Mouse (Mus musculus) neural tube, embryonic 11.5 days (tissue): ENCODE measurements around the gene Cdc34. TPM values are rescaled to one million over a fixed set of nuclear protein-coding genes. Genes with fewer than 3 reads are reported as not detected.

Experiments used
- ATAC-seq: fragments of 200-750 bp; cut with Nextera tagmentation; 2 replicates; pipeline ENCODE4 v1.8.0; 2017; ENCODE audit warnings: moderate number of reproducible peaks, mild to moderate bottlenecking, moderate TSS enrichment, moderate library complexity; ENCODE audit not compliant: insufficient read depth, low FRiP score, low TSS enrichment
- DNase-seq: peaks from one replicate; pipeline ENCODE4 v3.0.0-alpha.2; 2015; ENCODE audit warnings: low spot score
- H3K27ac ChIP-seq: fragments of 300-500 bp; sonication (generic); 2 replicates; pipeline ENCODE4 v1.5.1; 2014; ENCODE audit warnings: low read depth, mild to moderate bottlenecking, low read length
- H3K27me3 ChIP-seq: fragments of 300-500 bp; sonication (generic); 2 replicates; pipeline ENCODE4 v1.6.1; 2014; ENCODE audit warnings: mild to moderate bottlenecking, low read length, mixed read lengths; ENCODE audit not compliant: control insufficient read depth, insufficient read depth
- H3K36me3 ChIP-seq: fragments of 300-500 bp; sonication (generic); 2 replicates; pipeline ENCODE4 v1.6.1; 2014; ENCODE audit warnings: mild to moderate bottlenecking, low read length, moderate library complexity, mixed read lengths; ENCODE audit not compliant: control insufficient read depth, insufficient read depth
- H3K4me1 ChIP-seq: fragments of 300-500 bp; sonication (generic); 2 replicates; pipeline ENCODE4 v1.6.1; 2014; ENCODE audit warnings: low read length, mixed read lengths; ENCODE audit not compliant: control insufficient read depth, insufficient read depth
- H3K4me2 ChIP-seq: fragments of 300-500 bp; sonication (generic); 2 replicates; pipeline ENCODE4 v1.6.1; 2014; ENCODE audit warnings: low read depth, mild to moderate bottlenecking, moderate library complexity
- H3K4me3 ChIP-seq: fragments of 300-500 bp; sonication (generic); 2 replicates; pipeline ENCODE4 v1.5.1; 2014; ENCODE audit warnings: low read depth, low read length
- H3K9ac ChIP-seq: fragments of 300-500 bp; sonication (generic); 2 replicates; pipeline ENCODE4 v1.6.1; 2014; ENCODE audit warnings: mild to moderate bottlenecking, low read length
- H3K9me3 ChIP-seq: fragments of 300-500 bp; sonication (generic); 2 replicates; pipeline ENCODE4 v1.6.1; 2016; ENCODE audit warnings: low read length; ENCODE audit not compliant: control insufficient read depth
- WGBS: fragments of 180-500 bp; shearing (Covaris S2); extraction: QIAGEN DNeasy Blood & Tissue Kit; methylation state at CpG from one replicate; pipeline ENCODE4 v1.1.7; 2014; 5-methylcytosine and 5-hydroxymethylcytosine counted together
- polyA plus RNA-seq: library from polyadenylated mRNA; unstranded; fragments of >200 nt; fragmentation: Nextera tagmentation; extraction: Ambion mirVana; gene quantifications from 2 replicates; pipeline ENCODE4 v1.2.1, GENCODE M21; 2014

Cdc34 gene
- polyA plus RNA-seq, 1 experiment from 2014 or later: 168 TPM

DNA sequence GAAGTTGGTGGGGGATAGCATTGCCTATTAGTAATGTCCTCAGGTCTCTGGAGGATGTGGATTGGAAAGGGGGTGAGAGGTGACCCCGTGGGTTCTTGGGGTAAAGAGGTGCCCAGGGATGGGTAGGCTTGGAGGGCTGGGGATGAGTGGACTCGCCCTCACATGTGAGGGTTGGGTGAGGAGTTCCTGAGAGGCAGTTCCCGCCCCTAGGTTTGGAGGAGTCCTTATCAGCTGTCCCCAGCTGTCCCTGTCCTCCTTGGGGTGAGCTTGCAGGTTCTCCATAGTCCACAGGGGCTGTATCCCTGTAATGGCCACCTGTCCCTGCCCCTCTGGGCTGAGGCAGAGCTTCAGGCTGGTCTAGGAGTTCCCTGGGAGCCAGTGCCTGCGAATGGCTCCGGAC lies 24.0 kb downstream of the Cdc34 start:
- ATAC-seq: no peak
- no peak for DNase-seq
- Histone ChIP-seq H3K4me1 (peaks cover 15% of the 10 kb centered on the region), H3K27me3 (no peaks in the 10 kb centered on the region), H3K4me3 (0 out of 2 replicates have a peak overlapping the region, but pooled peaks have one; percentile 11), H3K36me3 (peaks cover 14% of the 10 kb centered on the region), H3K9me3 (no peaks in the 10 kb centered on the region), H3K9ac (no peak overlapping the region), H3K4me2 (peak overlapping the region; percentile 94), H3K27ac (no peak overlapping the region)
- 73% methylated on average over 5 of the region's 5 CpGs for WGBS

GRCm38 (mm10) chr10:79706406-79707094 lies 24.6 kb downstream of the Cdc34 start:
- no peak for ATAC-seq
- Histone ChIP-seq H3K4me1 (peaks cover 15% of the 10 kb centered on the region), H3K27me3 (no peaks in the 10 kb centered on the region), H3K9me3 (no peaks in the 10 kb centered on the region), H3K4me2 (0 out of 2 replicates have a peak overlapping the region, but pooled peaks have one; percentile 94), H3K27ac (no peak overlapping the region), H3K36me3 (peaks cover 14% of the 10 kb centered on the region), H3K4me3 (0 out of 2 replicates have a peak overlapping the region, but pooled peaks have one; percentile 11), H3K9ac (no peak overlapping the region)
- WGBS: 85% methylated on average over 5 of the region's 5 CpGs
- no peak for DNase-seq

DNA sequence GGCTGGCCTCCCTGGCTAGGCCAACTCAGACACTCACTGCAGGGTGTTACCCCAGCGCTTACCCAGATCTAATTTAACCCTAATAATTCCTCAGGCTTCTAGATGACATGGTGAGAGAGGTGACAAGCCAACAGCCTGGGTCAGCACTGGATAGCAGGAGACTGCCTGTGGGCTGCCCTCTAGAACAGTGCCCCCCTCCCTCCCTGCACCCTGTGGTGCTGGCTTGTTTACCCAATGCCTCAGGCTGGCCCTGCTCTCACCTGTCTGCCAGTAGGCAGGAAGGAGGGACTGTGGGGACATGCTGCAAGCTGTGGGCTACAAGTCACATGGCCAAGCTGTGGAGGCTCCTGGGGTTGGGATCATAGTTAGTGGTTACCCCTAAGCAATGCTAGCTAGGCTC lies 25.2 kb downstream of the Cdc34 start:
- peaks cover 15% of the 10 kb centered on the region for H3K4me1 ChIP-seq
- no peak overlapping the region for H3K9ac ChIP-seq
- no peaks in the 10 kb centered on the region for H3K9me3 ChIP-seq
- no peak overlapping the region for H3K4me3 ChIP-seq
- no peaks in the 10 kb centered on the region for H3K27me3 ChIP-seq
- peaks cover 14% of the 10 kb centered on the region for H3K36me3 ChIP-seq
- H3K27ac ChIP-seq: no peak overlapping the region
- ATAC-seq (no peak), DNase-seq (no peak)
- 66% methylated on average over 1 of the region's 1 CpGs for WGBS
- H3K4me2 ChIP-seq: no peak overlapping the region

DNA sequence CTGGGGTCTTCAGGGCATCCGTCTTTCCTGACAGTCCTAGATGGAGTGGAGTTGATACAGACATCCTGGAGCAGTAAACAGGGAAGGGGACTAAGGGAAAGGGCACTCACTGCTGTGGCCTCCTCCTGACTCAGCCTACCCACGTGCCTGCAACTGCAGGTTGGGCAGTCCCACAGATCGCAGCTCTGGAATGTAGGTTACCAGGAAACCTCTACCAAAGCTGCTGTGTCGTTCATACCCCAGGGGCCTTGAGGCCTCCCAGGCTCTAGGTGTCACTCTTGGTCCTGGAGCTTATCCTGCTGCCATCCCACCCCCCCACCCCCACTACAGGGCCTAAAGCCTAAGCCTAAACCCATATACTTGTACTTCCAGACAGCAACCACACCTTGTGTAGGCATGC lies 25.8 kb downstream of the Cdc34 start:
- H3K4me1 ChIP-seq: peaks cover 15% of the 10 kb centered on the region
- DNase-seq: no peak
- WGBS: 72% methylated on average over 4 of the region's 4 CpGs
- no peak overlapping the region for H3K4me3 ChIP-seq
- no peaks in the 10 kb centered on the region for H3K9me3 ChIP-seq
- no peaks in the 10 kb centered on the region for H3K27me3 ChIP-seq
- peaks cover 14% of the 10 kb centered on the region for H3K36me3 ChIP-seq
- no peak overlapping the region for H3K4me2 ChIP-seq
- H3K9ac ChIP-seq: no peak overlapping the region
- H3K27ac ChIP-seq: no peak overlapping the region
- no peak for ATAC-seq

DNA sequence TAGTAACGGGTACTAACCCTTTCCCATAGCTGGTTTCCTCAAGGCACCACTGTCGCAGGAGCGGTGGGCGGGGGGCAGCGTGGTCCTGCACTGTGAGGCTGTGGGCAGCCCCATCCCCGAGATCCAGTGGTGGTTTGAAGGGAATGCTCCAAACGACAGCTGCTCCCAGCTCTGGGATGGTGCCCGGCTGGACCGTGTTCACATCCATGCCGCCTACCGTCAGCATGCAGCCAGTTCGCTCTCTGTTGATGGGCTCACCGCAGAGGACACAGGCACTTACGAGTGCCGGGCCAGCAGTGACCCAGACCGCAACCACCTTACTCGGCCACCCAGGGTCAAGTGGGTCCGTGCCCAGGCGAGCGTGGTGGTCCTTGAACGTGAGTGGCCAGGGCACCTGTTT lies 26.7 kb downstream of the Cdc34 start:
- peaks cover 14% of the 10 kb centered on the region for H3K36me3 ChIP-seq
- ATAC-seq: no peak

DNA sequence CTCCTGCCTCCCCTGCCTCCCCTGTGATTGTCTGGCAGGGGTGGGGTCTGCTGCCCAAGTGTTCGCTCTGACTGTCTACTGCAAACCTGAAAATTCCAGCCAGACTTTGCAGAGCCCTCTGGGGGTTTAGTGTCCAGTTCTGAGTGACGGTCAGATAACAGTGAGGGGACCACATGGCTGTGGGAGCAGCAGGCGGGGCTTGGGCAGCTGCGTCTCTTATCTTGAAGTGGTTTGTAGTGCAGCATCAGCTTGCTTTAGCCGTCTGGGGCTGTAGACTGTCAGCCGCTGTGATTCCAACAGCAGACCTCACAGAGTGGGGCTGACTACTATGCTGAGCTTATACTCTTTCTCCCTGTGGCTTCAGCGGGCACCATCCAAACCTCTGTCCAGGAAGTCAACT lies 27.3 kb downstream of the Cdc34 start:
- ATAC-seq (no peak), DNase-seq (no peak)
- Histone ChIP-seq H3K4me3 (no peak overlapping the region), H3K9me3 (no peaks in the 10 kb centered on the region), H3K27me3 (no peaks in the 10 kb centered on the region), H3K4me1 (peaks cover 15% of the 10 kb centered on the region), H3K4me2 (no peak overlapping the region), H3K27ac (no peak overlapping the region), H3K9ac (no peak overlapping the region), H3K36me3 (peaks cover 14% of the 10 kb centered on the region)
- 91% methylated on average over 7 of the region's 7 CpGs for WGBS

More for the DNA sequence above, 26.7 kb downstream of the Cdc34 start:
- no peak overlapping the region for H3K4me2 ChIP-seq
- H3K27ac ChIP-seq: no peak overlapping the region
- DNase-seq: no peak
- H3K9me3 ChIP-seq: no peaks in the 10 kb centered on the region
- H3K4me3 ChIP-seq: no peak overlapping the region
- H3K27me3 ChIP-seq: no peaks in the 10 kb centered on the region
- peaks cover 15% of the 10 kb centered on the region for H3K4me1 ChIP-seq
- WGBS: 94% methylated on average over 21 of the region's 21 CpGs
- H3K9ac ChIP-seq: no peak overlapping the region

DNA sequence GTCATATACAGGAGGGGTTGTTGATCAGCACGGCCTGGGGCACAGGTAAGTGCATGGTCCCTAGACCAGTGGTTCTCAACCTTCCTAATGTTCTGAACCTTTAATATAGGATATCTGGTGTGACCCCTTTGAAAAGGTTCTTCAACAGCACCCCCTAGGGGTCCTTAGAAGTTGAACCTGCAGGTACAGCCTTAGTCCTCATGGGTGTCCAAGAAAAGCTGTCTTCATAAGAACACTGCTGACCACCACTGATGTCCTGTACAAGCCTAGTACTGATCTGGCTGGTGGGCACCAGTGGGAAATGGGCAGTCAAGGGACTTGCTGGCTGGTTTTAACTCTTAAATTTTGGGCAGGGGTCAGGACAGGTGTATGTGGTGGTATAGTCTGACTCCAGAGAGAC lies 30.0 kb downstream of the Cdc34 start:
- 85% methylated on average over 1 of the region's 1 CpGs for WGBS
- ATAC-seq (no peak; the same call in 1 of the 2 replicates), DNase-seq (no peak)
- Histone ChIP-seq H3K4me1 (peaks cover 4% of the 10 kb centered on the region), H3K27ac (no peak overlapping the region), H3K36me3 (peaks cover 14% of the 10 kb centered on the region), H3K4me2 (no peak overlapping the region), H3K4me3 (no peak overlapping the region), H3K9ac (no peak overlapping the region), H3K9me3 (no peaks in the 10 kb centered on the region), H3K27me3 (peaks cover 24% of the 10 kb centered on the region)

GRCm38 (mm10) chr10:79712499-79713126 lies 30.6 kb downstream of the Cdc34 start:
- H3K27me3 ChIP-seq: peaks cover 30% of the 10 kb centered on the region
- no peak overlapping the region for H3K4me2 ChIP-seq
- H3K27ac ChIP-seq: no peak overlapping the region
- DNase-seq (peak; percentile 78), ATAC-seq (no peak; the same call in 1 of the 2 replicates)
- WGBS: 6% methylated on average over 4 of the region's 6 CpGs
- peaks cover 7% of the 10 kb centered on the region for H3K4me1 ChIP-seq
- H3K4me3 ChIP-seq: no peak overlapping the region
- H3K36me3 ChIP-seq: peaks cover 14% of the 10 kb centered on the region
- no peaks in the 10 kb centered on the region for H3K9me3 ChIP-seq
- no peak overlapping the region for H3K9ac ChIP-seq

DNA sequence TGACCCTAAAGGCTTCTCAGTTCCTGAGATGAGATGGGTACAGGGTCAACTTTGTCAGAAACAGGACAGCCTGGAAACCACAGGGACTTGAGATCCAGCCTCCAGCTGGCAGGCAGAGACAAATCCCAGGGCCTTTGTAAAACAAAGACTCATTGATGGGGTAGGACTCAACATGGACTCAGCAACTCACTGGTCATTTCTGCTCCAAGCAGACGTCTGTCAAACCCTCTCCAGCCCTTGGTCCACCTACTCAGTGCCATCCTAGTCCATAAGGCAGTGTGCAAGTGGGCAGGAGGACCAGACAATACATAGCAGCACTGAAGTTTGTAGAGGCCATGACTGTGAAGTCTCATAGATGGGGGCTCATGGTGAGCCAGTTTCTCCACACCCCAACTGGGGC lies 31.2 kb downstream of the Cdc34 start:
- Histone ChIP-seq H3K27ac (no peak overlapping the region), H3K27me3 (peaks cover 36% of the 10 kb centered on the region), H3K9me3 (no peaks in the 10 kb centered on the region), H3K9ac (no peak overlapping the region), H3K4me2 (no peak overlapping the region), H3K36me3 (peaks cover 14% of the 10 kb centered on the region), H3K4me1 (peaks cover 7% of the 10 kb centered on the region), H3K4me3 (no peak overlapping the region)
- 34% methylated on average over 1 of the region's 1 CpGs for WGBS
- no peak for DNase-seq
- no peak for ATAC-seq
